ENCODE assay signal across 15 mouse cellular contexts in genomic region chr11:97830501-97830900, GRCm38 (mm10). TPM values are rescaled to one million over a fixed set of nuclear protein-coding genes. Genes with fewer than 3 reads are reported as not detected.
DNase-seq lines count a peak whose midpoint lies in the region; ATAC-seq and TF ChIP-seq lines count a peak whose summit lies in the region.
"Had no signal": no experiment of that assay in that cellular context is flagged by ENCODE, and none has a peak within 500 bp of the region (broad histone marks: within the 10 kb centered on the region; RNA-seq: fewer than 3 reads in every experiment).

No protein-coding gene starts in this region.

- no peaks in the 10 kb centered on the region for H3K27me3 ChIP-seq in limb, embryonic 15.5 days
- H3K27me3 ChIP-seq in limb, embryonic 10.5 days (ENCODE audit: low read depth, poor library complexity, severe bottlenecking): no peaks in the 10 kb centered on the region
- H3K27me3 ChIP-seq in megakaryocyte, embryonic 14.5 days (replicated peaks): no peaks in the 10 kb centered on the region
- H3K27me3 ChIP-seq: heart, embryonic 12.5 days had no signal

- TF ChIP-seq POLR2A in bone marrow, adult 2 months (IDR thresholded peaks at IDR 0.05; ENCODE audit: borderline replicate concordance, control insufficient read depth, low read depth, low read length): no peak

- TF ChIP-seq CTCF in bone marrow, adult 2 months (IDR thresholded peaks at IDR 0.05; ENCODE audit: control insufficient read depth, insufficient read depth, low read length): no peak

- no peak for ATAC-seq in cerebellum, adult (ENCODE audit: insufficient number of reproducible peaks, low FRiP score, low TSS enrichment)
- ATAC-seq in limb, embryonic 15.5 days (ENCODE audit: insufficient number of reproducible peaks, low FRiP score, low TSS enrichment, low read depth): no peak

- H3K36me3 ChIP-seq in limb, embryonic 15.5 days: peaks cover 85% of the 10 kb centered on the region
- H3K36me3 ChIP-seq in limb, embryonic 10.5 days: peaks cover 95% of the 10 kb centered on the region
- H3K36me3 ChIP-seq in megakaryocyte, embryonic 14.5 days (replicated peaks; ENCODE audit: low read length): peaks cover 95% of the 10 kb centered on the region

- H3K4me2 ChIP-seq in limb, embryonic 15.5 days: no peak overlapping the region
- H3K4me2 ChIP-seq: heart, embryonic 12.5 days; hindbrain, embryonic 14.5 days had no signal

- H3K27ac ChIP-seq in limb, embryonic 15.5 days: 0 out of 2 replicates have a peak overlapping the region, but pooled peaks have one; percentile 1
- no peak overlapping the region for H3K27ac ChIP-seq in limb, embryonic 10.5 days
- H3K27ac ChIP-seq in bone marrow, adult 2 months (ENCODE audit: control insufficient read depth, insufficient read depth, low read depth, low read length, poor library complexity): peak overlapping the region; percentile 62
- H3K27ac ChIP-seq: forebrain, embryonic 10.5 days; hindbrain, embryonic 14.5 days had no signal

- no peak overlapping the region for H3K4me3 ChIP-seq in limb, embryonic 15.5 days
- no peak overlapping the region for H3K4me3 ChIP-seq in limb, embryonic 10.5 days
- H3K4me3 ChIP-seq in bone marrow, adult 2 months (replicated peaks; ENCODE audit: control insufficient read depth, low read depth, low read length): no peak overlapping the region
- H3K4me3 ChIP-seq in megakaryocyte, embryonic 14.5 days (replicated peaks): peak overlapping the region; percentile 86
- H3K4me3 ChIP-seq: forebrain, embryonic 10.5 days; heart, embryonic 12.5 days had no signal

- no peak overlapping the region for H3K9ac ChIP-seq in limb, embryonic 15.5 days
- H3K9ac ChIP-seq: heart, embryonic 12.5 days; hindbrain, embryonic 14.5 days had no signal

- H3K9me3 ChIP-seq in limb, embryonic 15.5 days: no peaks in the 10 kb centered on the region
- H3K9me3 ChIP-seq in limb, embryonic 10.5 days (replicated peaks): no peaks in the 10 kb centered on the region
- H3K9me3 ChIP-seq in megakaryocyte, embryonic 14.5 days: no peaks in the 10 kb centered on the region
- H3K9me3 ChIP-seq: forebrain, embryonic 10.5 days; heart, embryonic 12.5 days had no signal

- no peaks in the 10 kb centered on the region for H3K4me1 ChIP-seq in limb, embryonic 15.5 days
- no peaks in the 10 kb centered on the region for H3K4me1 ChIP-seq in limb, embryonic 10.5 days
- peaks cover 19% of the 10 kb centered on the region for H3K4me1 ChIP-seq in bone marrow, adult 2 months (ENCODE audit: control insufficient read depth, insufficient read depth, low read length)
- H3K4me1 ChIP-seq in megakaryocyte, embryonic 14.5 days: peaks cover 93% of the 10 kb centered on the region

- DNase-seq in cerebellum, adult 9-11 months: peak; percentile 8
- DNase-seq in limb, embryonic 10.5 days (ENCODE audit: low spot score): no peak
- DNase-seq in frontal cortex, postnatal 10 days (ENCODE audit: low spot score in 2 of 2): no peak
- DNase-seq in layer of hippocampus, adult 18-20 months (ENCODE audit: low spot score in 2 of 2): no peak
- DNase-seq: kidney, adult 9 months had no signal

- 85% methylated on average over 6 of the region's 6 CpGs for WGBS in limb, embryonic 15.5 days
- 96% methylated on average over 6 of the region's 6 CpGs for WGBS in limb, embryonic 10.5 days
- WGBS in bone marrow, adult 2 months: 17% methylated on average over 6 of the region's 6 CpGs

RNA-seq across cellular contexts. Expression of gene B230217C12Rik, which starts 10.1 kb away (rescaled TPM):
- 4.5 and 5.3 TPM in 2 replicates for polyA plus RNA-seq in limb, embryonic 15.5 days (2015; fragmentation: Nextera tagmentation; extraction: Ambion mirVana)
- polyA plus RNA-seq in limb, embryonic 10.5 days (2016; fragmentation: Nextera tagmentation; extraction: Ambion mirVana): 10.9 and 14.0 TPM in 2 replicates
- polyA plus RNA-seq in bone marrow, adult 2 months (2011; ENCODE audit: insufficient read depth, insufficient read length, low replicate concordance, missing spikeins): not detected in 2 replicates
- polyA plus RNA-seq in megakaryocyte, embryonic 14.5 days (2012; ENCODE audit: insufficient read depth, low replicate concordance): 1.7 TPM in 1 of 2 replicates, not detected in the other
- total RNA-seq in layer of hippocampus, adult 18-20 months (2021): 10 to 100 TPM; 70.8 to 71.5 TPM

RNA-seq across cellular contexts. Expression of gene Lasp1, which starts 31.7 kb away (rescaled TPM):
- polyA plus RNA-seq in limb, embryonic 15.5 days (2015; fragmentation: Nextera tagmentation; extraction: Ambion mirVana): 128 and 131 TPM in 2 replicates
- polyA plus RNA-seq in limb, embryonic 10.5 days (2016; fragmentation: Nextera tagmentation; extraction: Ambion mirVana): 90.0 and 110 TPM in 2 replicates
- polyA plus RNA-seq in bone marrow, adult 2 months (2011; ENCODE audit: insufficient read depth, insufficient read length, low replicate concordance, missing spikeins): 48.1 and 99.2 TPM in 2 replicates
- polyA plus RNA-seq in megakaryocyte, embryonic 14.5 days (2012; ENCODE audit: insufficient read depth, low replicate concordance): 51.2 and 77.7 TPM in 2 replicates
- total RNA-seq in layer of hippocampus, adult 18-20 months (2021): 100 to 1,000 TPM; 107 to 110 TPM

RNA-seq across cellular contexts. Expression of gene Rpl23, which starts 48.3 kb away (rescaled TPM):
- polyA plus RNA-seq in limb, embryonic 15.5 days (2015; fragmentation: Nextera tagmentation; extraction: Ambion mirVana): 447 and 586 TPM in 2 replicates
- polyA plus RNA-seq in limb, embryonic 10.5 days (2016; fragmentation: Nextera tagmentation; extraction: Ambion mirVana): 449 and 506 TPM in 2 replicates
- 550 and 853 TPM in 2 replicates for polyA plus RNA-seq in bone marrow, adult 2 months (2011; ENCODE audit: insufficient read depth, insufficient read length, low replicate concordance, missing spikeins)
- polyA plus RNA-seq in megakaryocyte, embryonic 14.5 days (2012; ENCODE audit: insufficient read depth, low replicate concordance): 25.9 and 294 TPM in 2 replicates
- total RNA-seq in layer of hippocampus, adult 18-20 months (2021): 100 to 1,000 TPM; 367 to 379 TPM

RNA-seq across cellular contexts. Expression of gene Fbxo47, which starts 53.5 kb away (rescaled TPM):
- 0.26 and 0.74 TPM in 2 replicates for polyA plus RNA-seq in limb, embryonic 15.5 days (2015; fragmentation: Nextera tagmentation; extraction: Ambion mirVana)
- polyA plus RNA-seq in limb, embryonic 10.5 days (2016; fragmentation: Nextera tagmentation; extraction: Ambion mirVana): 0.50 and 0.60 TPM in 2 replicates
- not detected in 2 replicates for polyA plus RNA-seq in bone marrow, adult 2 months (2011; ENCODE audit: insufficient read depth, insufficient read length, low replicate concordance, missing spikeins)
- polyA plus RNA-seq in megakaryocyte, embryonic 14.5 days (2012; ENCODE audit: insufficient read depth, low replicate concordance): not detected in 2 replicates
- total RNA-seq in layer of hippocampus, adult 18-20 months (2021): 1 to 10 TPM; 1.6 to 2.6 TPM

RNA-seq across cellular contexts. Expression of gene 1700001P01Rik, which starts 54.8 kb away (rescaled TPM):
- 0.35 TPM in 1 of 2 replicates, not detected in the other for polyA plus RNA-seq in limb, embryonic 15.5 days (2015; fragmentation: Nextera tagmentation; extraction: Ambion mirVana)
- polyA plus RNA-seq in limb, embryonic 10.5 days (2016; fragmentation: Nextera tagmentation; extraction: Ambion mirVana): 0.43 and 0.74 TPM in 2 replicates
- polyA plus RNA-seq in bone marrow, adult 2 months (2011; ENCODE audit: insufficient read depth, insufficient read length, low replicate concordance, missing spikeins): not detected in 2 replicates
- polyA plus RNA-seq in megakaryocyte, embryonic 14.5 days (2012; ENCODE audit: insufficient read depth, low replicate concordance): not detected in 2 replicates
- 1 to 10 TPM; 1.1 to 1.2 TPM for total RNA-seq in layer of hippocampus, adult 18-20 months (2021)
- total RNA-seq: megakaryocyte-erythroid progenitor cell, adult 5-6 weeks had no signal
- polyA plus RNA-seq: embryonic facial prominence, embryonic 11.5 days; heart, embryonic 12.5 days; stomach, embryonic 16.5 days had no signal
